Mouse (Mus musculus): ENCODE measurements around the gene Ldlrad3.

GRCm38 (mm10) chr2:102196709-102197108, 10.5 kb upstream of the Ldlrad3 start:
- TF ChIP-seq CTCF (IDR thresholded peaks at IDR 0.05; ENCODE audit: low read depth), result no peak
- TF ChIP-seq EP300 (IDR thresholded peaks at IDR 0.05; ENCODE audit: low read depth), result no peak
